Mouse (Mus musculus): ENCODE measurements around the gene Rfx1.

- no peak for TF ChIP-seq CTCF (IDR thresholded peaks at IDR 0.05; ENCODE audit: borderline replicate concordance, insufficient read depth, low read depth, low read length)
- TF ChIP-seq POLR2A (IDR thresholded peaks at IDR 0.05; ENCODE audit: borderline replicate concordance, insufficient read depth, low read length): no peak
Measured at GRCm38 (mm10) chr8:84125656-84126055, 59.0 kb downstream of the Rfx1 start, which contains the start of gene Podnl1.
